Mouse (Mus musculus) naive thymus-derived CD4-positive, alpha-beta T cell, adult 2 months (primary cell): Measurements from ENCODE around the gene Tmem202.

ENCODE experiments used
- DNase-seq: peaks from one replicate; pipeline ENCODE4 v3.0.0-alpha.2; 2011; ENCODE audit warnings: low read depth

Gene Tmem202

GRCm38 (mm10) chr9:59539441-59540137 is at the start of gene Tmem202, which contains the start of gene Hexa:
TSS of gene Tmem202 (minus strand) at chr9:59539847.
TSS of gene Hexa (plus strand) at chr9:59539540.
- DNase-seq: peak; percentile 78

- DNase-seq: no peak
Measured at GRCm38 (mm10) chr9:59588710-59589671, 49.3 kb upstream of the Tmem202 start.

- DNase-seq: no peak
Measured at GRCm38 (mm10) chr9:59588252-59588651, 48.6 kb upstream of the Tmem202 start.

- DNase-seq: peak; percentile 66
Measured at GRCm38 (mm10) chr9:59584871-59585308, 45.2 kb upstream of the Tmem202 start.

- peak; percentile 14 for DNase-seq
Measured at GRCm38 (mm10) chr9:59578505-59578867, 38.8 kb upstream of the Tmem202 start.

- DNase-seq: peak; percentile 52
Measured at GRCm38 (mm10) chr9:59577844-59578504, 38.3 kb upstream of the Tmem202 start, which contains the start of gene Celf6. TSS of gene Celf6 (plus strand) at chr9:59577917.

GRCm38 (mm10) chr9:59577401-59577800 is 37.8 kb upstream of the Tmem202 start:
- DNase-seq: no peak

- DNase-seq: no peak
Measured at GRCm38 (mm10) chr9:59571852-59572251, 32.2 kb upstream of the Tmem202 start.

- DNase-seq: peak; percentile 73
Measured at GRCm38 (mm10) chr9:59567111-59567510, 27.5 kb upstream of the Tmem202 start.

- DNase-seq: peak; percentile 85
Measured at GRCm38 (mm10) chr9:59565600-59565999, 26.0 kb upstream of the Tmem202 start.

GRCm38 (mm10) chr9:59553719-59554118 is 14.1 kb upstream of the Tmem202 start:
- DNase-seq: no peak

GRCm38 (mm10) chr9:59552610-59553009 is 13.0 kb upstream of the Tmem202 start:
- no peak for DNase-seq

GRCm38 (mm10) chr9:59551620-59552031 is 12.0 kb upstream of the Tmem202 start:
- no peak for DNase-seq

- peak; percentile 21 for DNase-seq
Measured at GRCm38 (mm10) chr9:59551017-59551416, 11.4 kb upstream of the Tmem202 start.

- no peak for DNase-seq
Measured at GRCm38 (mm10) chr9:59550077-59550476, 10.4 kb upstream of the Tmem202 start.

- DNase-seq: no peak
Measured at GRCm38 (mm10) chr9:59548961-59549487, 9.4 kb upstream of the Tmem202 start.

GRCm38 (mm10) chr9:59547869-59548268 is 8.2 kb upstream of the Tmem202 start:
- no peak for DNase-seq

GRCm38 (mm10) chr9:59544739-59545138 is 5.1 kb upstream of the Tmem202 start:
- no peak for DNase-seq

- no peak for DNase-seq
Measured at GRCm38 (mm10) chr9:59542766-59543324, 3.2 kb upstream of the Tmem202 start.

GRCm38 (mm10) chr9:59541617-59542016 is 2.0 kb upstream of the Tmem202 start:
- no peak for DNase-seq

- DNase-seq: no peak
Measured at GRCm38 (mm10) chr9:59537651-59538050, 2.0 kb downstream of the Tmem202 start.

GRCm38 (mm10) chr9:59533889-59534288 is 5.8 kb downstream of the Tmem202 start:
- DNase-seq: no peak
